Mouse (Mus musculus): ENCODE results near the gene Pigf. TPM values are rescaled to one million over a fixed set of nuclear protein-coding genes. Genes with fewer than 3 reads are reported as not detected.

The Pigf gene
- total RNA-seq, 2 experiments from 2014 or later, result 18.2 to 19.9 TPM

GRCm38 (mm10) chr17:86967048-86967447, 58.2 kb downstream of the Pigf start:
- no peak for DNase-seq

- DNase-seq, result no peak
Observed at GRCm38 (mm10) chr17:86966040-86966439, 59.2 kb downstream of the Pigf start.

- no peak for DNase-seq
Observed at GRCm38 (mm10) chr17:86965121-86965520, 60.1 kb downstream of the Pigf start.

GRCm38 (mm10) chr17:86964502-86964901, 60.7 kb downstream of the Pigf start:
- DNase-seq, result peak; percentile 45 to 58

GRCm38 (mm10) chr17:86964041-86964440, 61.2 kb downstream of the Pigf start:
- no peak for DNase-seq

- no peak for DNase-seq
Observed at GRCm38 (mm10) chr17:86963586-86963902, 61.7 kb downstream of the Pigf start.

- DNase-seq, result peak; percentile 82 to 85
Observed at GRCm38 (mm10) chr17:86962894-86963585, 62.2 kb downstream of the Pigf start, which contains the start of gene Rhoq. Gene Rhoq (plus strand): TSS chr17:86963082.

GRCm38 (mm10) chr17:86962297-86962893, 62.8 kb downstream of the Pigf start:
- peak; percentile 80 to 81 for DNase-seq

- no peak for DNase-seq
Observed at GRCm38 (mm10) chr17:86961301-86961841, 63.8 kb downstream of the Pigf start.

- no peak for DNase-seq
Observed at GRCm38 (mm10) chr17:86957968-86958367, 67.2 kb downstream of the Pigf start.

- no peak for DNase-seq
Observed at GRCm38 (mm10) chr17:86957239-86957638, 68.0 kb downstream of the Pigf start.

- peak in 1 of 2 experiments; percentile 13 for DNase-seq
Observed at GRCm38 (mm10) chr17:86948801-86949200, 76.4 kb downstream of the Pigf start.

GRCm38 (mm10) chr17:86947840-86948796, 77.1 kb downstream of the Pigf start, which contains the start of gene Atp6v1e2:
Gene Atp6v1e2 (minus strand): TSS chr17:86947897.
- peak in 1 of 2 experiments; percentile 38 for DNase-seq

Other genes starting within 250 kb of the Pigf start
- gene Tmem247, start 108.1 kb downstream of the Pigf start, total RNA-seq (2021), result not detected
- not detected for gene Atp6v1e2, start 77.5 kb downstream of the Pigf start, total RNA-seq (2021)
- gene Rhoq, start 62.3 kb downstream of the Pigf start, total RNA-seq (2021), result 10 to 100 TPM; 33.6 to 36.8 TPM
- gene Cript, start 144 bp upstream of the Pigf start, total RNA-seq (2021), result 10 to 100 TPM; 57.3 to 62.1 TPM
- gene Socs5, start 82.3 kb upstream of the Pigf start, total RNA-seq (2021), result 100 to 1,000 TPM; 102 to 112 TPM
- 10 to 100 TPM; 60.7 to 62.7 TPM for gene Mcfd2, start 240.5 kb upstream of the Pigf start, total RNA-seq (2021)

All from layer of hippocampus, postnatal 36 days (tissue).